Mouse (Mus musculus): ENCODE results near the gene Fitm1.

Fitm1 gene

DNA sequence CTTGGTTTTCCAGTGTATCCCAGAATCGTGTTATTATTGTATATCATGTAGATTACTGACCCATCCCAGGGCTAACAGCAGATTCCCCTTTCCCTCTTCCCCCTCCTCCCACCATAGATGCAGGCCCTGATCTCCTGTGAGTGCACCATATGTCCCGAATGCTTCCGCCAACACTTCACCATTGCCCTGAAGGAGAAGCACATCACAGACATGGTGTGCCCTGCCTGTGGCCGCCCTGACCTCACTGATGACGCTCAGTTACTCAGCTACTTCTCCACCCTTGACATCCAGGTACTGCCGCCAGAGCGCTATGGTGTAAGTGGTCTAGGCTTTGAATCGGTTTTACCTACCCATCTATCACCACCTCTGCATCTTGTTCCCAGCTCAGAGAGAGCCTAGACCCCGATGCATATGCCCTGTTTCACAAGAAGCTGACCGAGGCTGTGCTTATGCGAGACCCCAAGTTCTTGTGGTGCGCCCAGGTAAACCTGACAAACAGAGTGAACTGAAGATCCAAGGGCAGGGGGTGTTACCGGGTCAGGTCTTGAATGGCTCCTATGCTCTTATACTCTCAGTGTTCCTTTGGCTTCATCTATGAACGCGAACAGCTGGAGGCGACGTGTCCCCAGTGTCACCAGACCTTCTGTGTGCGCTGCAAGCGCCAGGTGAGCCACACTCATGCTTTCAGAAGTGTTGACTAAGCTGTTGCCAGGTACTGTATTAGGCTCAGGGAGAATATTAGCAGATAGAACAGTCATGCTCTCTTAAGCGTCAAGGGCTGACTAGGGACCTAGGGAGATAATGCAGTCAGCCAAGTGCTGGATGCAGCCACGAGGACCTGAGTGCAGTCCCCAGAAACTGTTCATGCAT is 23.3 kb downstream of the Fitm1 start:
- DNase-seq = no peak

DNA sequence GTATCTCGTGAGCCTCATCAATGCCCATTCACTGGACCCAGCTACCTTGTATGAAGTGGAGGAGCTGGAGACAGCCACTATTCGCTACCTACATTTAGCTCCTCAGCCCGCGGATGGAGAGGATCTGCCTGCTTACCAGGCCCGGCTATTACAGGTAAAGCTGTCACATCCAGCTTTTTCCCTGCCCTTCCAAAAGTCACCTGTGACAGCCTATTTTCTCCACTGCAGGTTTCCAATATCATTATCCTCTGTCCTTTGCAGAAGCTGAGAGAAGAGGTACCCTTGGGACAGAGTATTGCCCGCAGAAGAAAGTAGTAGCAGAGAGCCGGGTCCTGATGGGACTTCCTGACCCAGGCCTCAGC is 27.8 kb downstream of the Fitm1 start, which contains the start of gene Irf9:
Gene Irf9 (plus strand): TSS at position 301 of the 362 bp plus-strand sequence.
- no peak for DNase-seq

DNA sequence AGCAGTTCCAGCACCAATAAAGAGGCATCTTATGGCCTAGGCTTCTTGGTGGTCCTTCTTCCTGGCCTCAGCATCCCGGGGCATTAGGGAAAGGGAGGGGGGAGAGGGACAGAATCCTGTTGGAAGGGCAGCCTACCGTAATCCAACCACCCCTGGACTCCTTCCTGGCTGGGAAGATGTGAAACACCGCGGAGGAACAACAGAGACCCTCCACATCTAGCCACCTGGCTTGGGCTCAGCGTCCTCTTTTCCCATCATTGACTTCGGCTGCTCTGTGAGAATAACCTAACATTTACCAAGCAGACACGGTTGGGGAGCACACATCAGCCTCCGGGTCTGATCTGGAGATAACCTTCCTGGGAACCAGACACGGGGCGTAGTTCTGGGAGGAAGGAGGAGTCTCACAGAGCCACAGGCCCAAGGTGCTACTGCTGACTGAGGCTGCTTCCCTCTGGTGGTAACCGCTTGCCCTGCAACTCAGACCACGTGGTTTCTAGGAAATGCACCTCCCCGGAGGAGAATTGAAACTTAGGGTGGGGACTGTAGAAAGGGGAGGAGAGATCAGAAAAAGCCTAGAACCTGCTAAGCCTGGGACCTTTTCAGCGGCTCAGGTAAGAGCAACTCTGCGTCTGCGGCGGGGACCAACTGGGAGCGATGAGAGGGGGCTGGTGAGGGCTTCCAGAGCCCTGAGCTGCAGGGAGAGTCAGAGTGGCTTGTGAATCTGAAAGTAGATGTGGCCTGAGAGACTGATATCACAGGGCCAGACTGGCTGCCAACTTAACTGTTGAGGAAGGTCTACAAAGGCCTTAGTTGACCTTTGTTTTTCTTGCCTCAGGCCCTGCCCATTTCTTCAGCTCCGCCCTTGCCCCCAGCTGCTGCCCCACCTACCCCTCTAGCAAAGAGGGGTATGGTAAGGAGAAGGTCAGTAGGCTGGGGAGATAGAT is 28.5 kb downstream of the Fitm1 start:
- DNase-seq = peak; percentile 89

DNA sequence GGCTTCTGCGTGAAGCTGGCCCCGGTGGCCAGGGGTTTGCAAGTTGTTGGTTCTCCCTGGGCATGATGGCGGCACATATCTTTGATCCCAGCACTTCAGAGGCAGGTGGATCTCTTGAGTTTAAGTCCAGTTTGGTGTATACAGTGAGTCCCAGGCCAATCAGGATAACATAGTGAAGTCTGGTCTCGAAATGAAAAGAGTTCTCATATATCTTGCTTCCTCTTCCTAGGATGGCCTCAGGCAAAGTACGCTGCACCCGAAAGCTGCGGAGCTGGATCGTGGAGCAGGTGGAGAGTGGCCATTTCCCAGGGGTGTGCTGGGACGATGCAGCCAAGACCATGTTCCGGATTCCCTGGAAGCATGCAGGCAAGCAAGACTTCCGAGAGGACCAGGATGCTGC is 29.4 kb downstream of the Fitm1 start:
- no peak for DNase-seq

DNA sequence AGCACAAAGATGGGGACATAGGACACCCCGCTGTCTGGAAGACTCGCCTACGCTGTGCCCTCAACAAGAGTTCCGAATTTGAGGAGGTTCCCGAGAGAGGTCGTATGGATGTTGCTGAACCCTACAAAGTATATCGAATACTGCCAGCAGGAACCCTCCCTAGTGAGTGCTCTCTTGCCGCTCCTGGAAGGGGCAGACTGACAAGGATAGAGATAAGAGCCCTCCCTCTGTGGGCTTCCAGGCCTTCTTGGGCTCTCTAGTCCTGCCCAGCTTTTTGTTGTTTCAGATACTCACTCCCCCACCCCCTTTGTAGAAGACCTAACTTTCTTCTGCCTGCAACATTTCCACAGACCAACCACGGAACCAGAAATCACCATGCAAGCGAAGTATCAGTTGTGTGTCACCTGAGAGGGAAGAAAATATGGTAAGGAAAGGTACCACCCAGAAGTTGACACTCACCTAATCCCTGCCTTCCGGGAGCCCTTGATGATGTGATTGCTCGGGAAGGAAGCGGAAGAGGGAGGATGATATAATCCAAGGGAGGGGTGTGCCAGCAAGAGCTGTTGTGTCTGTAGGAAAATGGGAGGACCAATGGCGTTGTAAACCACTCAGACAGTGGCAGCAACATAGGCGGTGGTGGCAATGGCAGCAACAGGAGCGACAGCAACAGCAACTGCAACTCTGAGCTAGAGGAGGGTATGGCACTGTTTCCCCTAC is 30.5 kb downstream of the Fitm1 start:
- no peak for DNase-seq

DNA sequence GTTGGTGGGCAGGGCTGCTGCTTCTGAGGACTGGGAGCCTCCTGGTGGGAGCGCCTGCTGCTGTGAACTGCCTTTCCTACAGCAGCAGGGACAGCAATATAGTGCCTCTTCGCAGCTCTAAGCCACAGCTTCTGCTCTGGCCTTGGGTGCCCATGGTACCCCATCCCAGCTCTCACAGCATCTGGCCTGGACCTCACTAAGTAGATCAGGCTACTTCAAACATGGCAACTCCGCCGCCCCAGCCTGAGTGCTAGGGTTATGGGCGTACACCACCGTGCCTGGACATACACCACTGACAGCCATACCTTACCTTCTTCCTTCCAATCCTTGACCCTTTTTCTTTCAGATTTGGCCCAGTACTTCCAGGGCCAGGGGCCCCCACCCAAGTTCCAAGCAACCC is 32.9 kb downstream of the Fitm1 start:
- DNase-seq = no peak

DNA sequence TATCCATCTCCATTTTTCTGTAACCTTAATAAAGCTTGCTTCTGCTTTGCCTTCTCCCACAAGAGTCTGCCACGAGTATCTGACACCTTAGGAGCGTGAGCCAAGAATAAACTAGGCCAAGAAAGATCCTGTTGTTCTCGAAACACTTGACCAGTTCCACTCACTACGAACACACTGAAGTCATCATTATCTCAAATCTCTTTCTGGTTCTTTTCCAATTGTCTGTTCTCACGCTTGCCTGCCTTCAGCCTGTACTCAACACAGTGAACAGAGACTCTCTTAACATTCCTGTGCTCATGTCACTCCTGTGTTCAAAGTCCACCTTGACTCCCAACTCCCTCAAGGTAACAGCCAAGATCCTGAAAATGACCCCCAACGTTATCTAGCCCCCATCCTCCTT is 37.9 kb downstream of the Fitm1 start:
- DNase-seq = no peak

DNA sequence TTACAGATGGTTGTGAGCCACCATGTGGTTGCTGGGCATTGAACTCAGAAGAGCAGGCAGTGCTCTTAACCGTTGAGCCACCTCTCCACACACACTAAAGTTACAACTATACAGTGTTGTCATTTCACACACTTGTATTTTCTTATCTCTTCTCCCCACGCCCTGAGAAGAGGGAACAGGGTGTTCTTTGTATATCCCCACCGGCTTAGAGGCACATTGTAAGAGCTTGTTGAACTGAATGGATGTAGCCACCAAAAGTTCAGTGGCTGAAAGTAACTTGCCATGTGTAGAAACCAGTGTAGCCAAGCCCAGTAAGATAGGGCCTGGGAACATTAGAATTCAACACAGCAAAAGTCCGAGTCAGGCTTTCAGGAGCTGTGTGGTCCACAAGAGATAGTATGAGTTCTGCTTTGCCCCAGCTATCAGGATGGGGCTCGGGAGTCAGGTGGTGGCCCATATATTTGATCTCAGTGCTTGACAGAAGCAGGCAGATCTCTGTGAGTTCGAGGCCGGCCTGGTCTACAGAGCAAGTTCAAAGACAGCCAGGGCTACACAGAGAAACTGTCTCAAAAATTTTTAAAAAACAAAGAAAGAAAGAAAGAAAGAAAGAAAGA is 39.3 kb downstream of the Fitm1 start:
- DNase-seq = no peak

DNA sequence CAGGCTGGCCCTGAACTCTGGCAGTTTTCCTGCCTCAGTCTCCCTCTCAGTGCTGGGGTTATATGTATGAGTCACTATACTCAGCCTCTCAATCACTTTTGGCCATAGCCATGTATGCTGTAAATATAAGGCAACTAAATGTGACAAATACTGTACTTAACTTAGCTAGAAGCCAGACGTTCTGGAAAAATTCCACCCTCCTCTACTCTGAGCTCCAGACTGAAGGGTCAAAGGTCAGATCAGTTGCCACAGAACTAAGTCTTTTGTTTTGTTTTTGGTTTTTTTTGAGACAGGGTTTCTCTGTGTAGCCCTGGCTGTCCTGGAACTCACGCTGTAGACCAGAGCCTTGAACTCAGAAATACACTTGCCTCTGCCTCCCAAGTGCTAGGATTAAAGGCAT is 40.5 kb downstream of the Fitm1 start:
- DNase-seq = no peak

DNA sequence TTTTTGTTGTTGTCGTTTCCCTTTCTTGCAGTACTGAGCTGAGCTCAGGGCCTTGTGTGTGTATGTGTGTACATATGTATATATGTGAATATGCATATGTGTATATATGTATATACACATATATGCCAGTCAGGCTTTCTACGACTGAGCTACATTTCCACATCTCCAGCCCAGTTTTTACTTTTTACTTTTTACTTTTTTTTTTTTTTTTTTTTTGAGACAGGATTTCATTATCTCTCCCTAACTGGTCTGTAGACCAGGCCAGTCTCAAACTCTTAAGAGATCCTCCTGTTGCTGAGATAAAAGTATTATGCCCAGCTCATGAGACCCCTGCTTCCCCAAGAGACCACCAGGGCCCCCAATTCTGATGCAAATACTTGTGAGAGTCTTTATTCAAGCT is 41.4 kb downstream of the Fitm1 start:
- DNase-seq = no peak

DNA sequence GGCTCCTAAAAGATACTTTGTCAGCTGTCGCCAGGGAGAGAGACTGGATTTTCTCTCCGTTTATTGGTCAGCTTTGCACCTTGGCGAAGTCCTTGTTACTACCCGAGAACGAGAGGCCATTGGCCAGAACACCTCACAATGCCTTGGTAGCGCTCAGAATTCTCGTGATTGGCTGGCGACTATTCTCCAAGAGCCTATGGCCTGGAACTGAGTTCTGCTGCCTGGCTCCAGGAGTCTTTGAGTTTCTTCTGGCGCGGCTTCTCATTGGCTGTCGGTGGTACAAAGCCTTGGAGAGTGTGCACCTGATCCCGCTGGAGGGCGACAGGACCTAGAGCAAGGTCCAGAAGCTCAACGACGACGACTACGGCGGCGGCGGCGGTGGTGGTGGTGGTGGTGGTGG is 42.4 kb downstream of the Fitm1 start, which contains the start of gene Rec8:
Gene Rec8 (plus strand): TSS at position 216 of the 400 bp plus-strand sequence.
- no peak for DNase-seq

DNA sequence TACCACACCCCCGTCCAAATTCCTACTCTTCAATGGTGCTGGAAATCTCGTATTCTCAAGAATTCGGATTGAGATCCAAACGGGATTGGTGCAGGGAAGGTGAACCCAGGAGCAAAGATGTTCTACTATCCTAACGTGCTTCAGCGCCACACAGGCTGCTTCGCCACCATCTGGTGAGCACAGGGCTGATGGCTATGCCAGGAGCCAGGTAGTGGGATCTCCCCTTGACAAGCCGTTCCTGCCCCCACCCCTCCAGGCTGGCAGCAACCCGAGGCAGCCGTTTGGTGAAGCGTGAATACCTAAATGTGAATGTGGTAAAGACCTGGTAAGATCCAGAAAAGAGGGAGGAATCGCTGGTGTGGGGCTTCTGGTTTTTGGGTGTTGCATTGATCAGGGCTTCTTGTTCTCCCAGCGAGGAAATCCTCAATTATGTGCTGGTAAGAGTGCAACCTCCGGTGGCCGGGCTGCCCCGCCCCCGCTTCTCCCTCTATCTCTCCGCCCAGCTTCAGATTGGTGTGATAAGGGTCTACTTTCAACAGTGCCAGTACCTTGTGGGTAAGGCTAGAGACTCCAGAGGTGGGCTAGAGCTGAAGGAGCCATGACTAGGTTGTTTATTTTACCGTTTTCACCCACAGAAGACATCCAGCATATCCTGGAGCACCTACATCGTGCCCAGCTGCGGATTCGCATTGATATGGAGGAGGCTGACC is 43.2 kb downstream of the Fitm1 start:
- DNase-seq = no peak
